Mouse (Mus musculus) lung, adult 2 months (tissue): ENCODE results near the gene Bcl2. TPM values are rescaled to one million over a fixed set of nuclear protein-coding genes. Genes with fewer than 3 reads are reported as not detected.
A peak's percentile ranks its signal among the peaks of the same experiment; 100 is the strongest.

ENCODE experiments used
- DNase-seq: peaks from one replicate; pipeline ENCODE4 v3.0.0; 2022
- H3K4me1 ChIP-seq: fragments of 200-500 bp; 2 replicates; pipeline ENCODE4 v1.6.1; 2011; ENCODE audit warnings: low read length; ENCODE audit not compliant: control insufficient read depth, insufficient read depth
- H3K4me3 ChIP-seq: fragments of 200-500 bp; replicated peaks from 2 replicates; pipeline ENCODE3; 2011; ENCODE audit warnings: low read depth, mild to moderate bottlenecking, control low read depth, low read length; ENCODE audit errors: extremely low read depth
- CTCF ChIP-seq: fragments of 200-500 bp; IDR thresholded peaks from 2 replicates; pipeline ENCODE4 v1.5.1; 2011; ENCODE audit warnings: mild to moderate bottlenecking, low read length, control low read depth; ENCODE audit not compliant: insufficient read depth
- POLR2A ChIP-seq: fragments of 200-500 bp; IDR thresholded peaks from 2 replicates; pipeline ENCODE4 v1.6.1; 2011; ENCODE audit warnings: low read depth, mild to moderate bottlenecking, control low read depth, low read length, borderline replicate concordance; ENCODE audit errors: extremely low read depth
- WGBS: fragments of 180-500 bp; shearing (Covaris S2); methylation state at CpG from one replicate; pipeline ENCODE4 v1.1.7; 2018; 5-methylcytosine and 5-hydroxymethylcytosine counted together
- polyA plus RNA-seq: library from polyadenylated mRNA; depleted of rRNA; stranded (reverse); fragments of >200 nt; gene quantifications from 2 replicates; pipeline ENCODE4 v1.2.3, GENCODE M21; 2012

Bcl2 gene
- polyA plus RNA-seq, 1 experiment = 3.8 TPM

DNA sequence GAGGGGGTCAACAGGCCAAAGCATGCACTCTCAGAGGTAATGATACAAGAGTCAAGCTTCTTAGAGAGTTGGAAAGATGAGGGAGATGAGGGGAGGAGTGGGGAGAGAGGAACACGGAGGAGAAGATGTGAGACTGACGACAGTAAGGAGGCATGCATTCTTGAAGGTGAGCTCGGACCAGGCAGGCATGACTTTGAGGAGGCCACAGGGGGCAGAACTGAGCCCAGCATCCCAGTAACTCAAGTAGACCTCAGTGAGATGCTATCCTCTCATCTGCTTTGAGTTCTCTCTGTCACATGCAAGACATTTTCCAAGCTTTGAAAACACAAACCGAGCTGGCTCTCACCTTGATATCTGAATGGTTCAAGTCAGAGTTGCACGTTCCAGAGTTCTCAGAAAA is 100.7 kb downstream of the Bcl2 start:
- no peak for DNase-seq
- no peak overlapping the region for H3K4me3 ChIP-seq
- H3K4me1 ChIP-seq = no peaks in the 10 kb centered on the region
- TF ChIP-seq CTCF (no peak), POLR2A (no peak)
- WGBS = 80% methylated on average over 5 of the region's 5 CpGs

- Histone ChIP-seq H3K4me3 (no peak overlapping the region), H3K4me1 (no peaks in the 10 kb centered on the region)
- TF ChIP-seq CTCF = no peak
- no peak for TF ChIP-seq POLR2A
- DNase-seq = no peak
- 57% methylated on average over 8 of the region's 8 CpGs for WGBS
Observed at GRCm38 (mm10) chr1:106612166-106613031, 101.7 kb downstream of the Bcl2 start.

DNA sequence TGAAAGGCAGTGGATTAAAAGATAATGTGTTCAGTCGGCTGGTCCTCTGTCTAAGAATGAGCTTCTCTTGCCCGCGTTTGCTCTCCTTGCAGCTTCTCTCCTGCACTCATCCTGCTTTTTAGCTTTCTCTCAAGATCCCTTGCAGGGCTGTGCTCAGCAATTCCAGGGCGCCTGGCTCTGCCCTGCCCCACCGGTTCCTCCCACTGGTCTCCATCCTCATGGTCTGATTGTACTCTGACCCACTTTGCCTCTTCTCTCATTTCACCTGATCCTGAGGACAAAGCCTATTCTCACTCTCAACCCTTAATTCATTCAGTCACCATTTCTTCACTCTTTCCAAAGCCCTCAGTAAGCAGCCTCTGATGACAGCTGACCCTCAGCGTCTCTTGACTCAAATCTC is 102.8 kb downstream of the Bcl2 start:
- Histone ChIP-seq H3K4me1 (no peaks in the 10 kb centered on the region), H3K4me3 (no peak overlapping the region)
- no peak for TF ChIP-seq POLR2A
- no peak for TF ChIP-seq CTCF
- no peak for DNase-seq
- WGBS = 79% methylated on average over 6 of the region's 6 CpGs

GRCm38 (mm10) chr1:106608098-106608778 is 105.8 kb downstream of the Bcl2 start:
- 79% methylated on average over 4 of the region's 4 CpGs for WGBS
- no peak for DNase-seq
- Histone ChIP-seq H3K4me3 (no peak overlapping the region), H3K4me1 (peaks cover 2% of the 10 kb centered on the region; the same call in 1 of the 2 replicates)
- TF ChIP-seq POLR2A = no peak
- no peak for TF ChIP-seq CTCF

DNA sequence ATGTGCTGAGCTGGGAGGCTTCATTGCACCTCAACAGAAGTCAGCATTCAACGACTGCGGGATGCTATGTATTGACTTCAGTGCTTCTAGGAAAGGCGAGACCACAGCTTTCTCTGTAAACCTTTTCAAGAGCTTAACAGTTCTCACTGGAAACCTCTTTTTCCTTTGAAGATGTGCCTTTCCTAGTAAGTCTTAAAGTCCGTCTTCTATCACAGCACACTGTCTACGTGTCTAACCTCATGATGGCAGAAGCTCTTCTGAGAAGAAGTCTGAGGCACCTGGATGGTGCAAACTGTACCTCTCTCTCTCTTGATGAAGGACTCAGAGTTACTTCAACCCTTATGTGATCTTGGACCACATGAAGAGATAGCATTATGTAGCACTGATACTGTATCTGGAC is 107.1 kb downstream of the Bcl2 start:
- DNase-seq = no peak
- peaks cover 7% of the 10 kb centered on the region for H3K4me1 ChIP-seq
- H3K4me3 ChIP-seq = no peak overlapping the region
- no peak for TF ChIP-seq CTCF
- no peak for TF ChIP-seq POLR2A
- 87% methylated on average over 5 of the region's 5 CpGs for WGBS

DNA sequence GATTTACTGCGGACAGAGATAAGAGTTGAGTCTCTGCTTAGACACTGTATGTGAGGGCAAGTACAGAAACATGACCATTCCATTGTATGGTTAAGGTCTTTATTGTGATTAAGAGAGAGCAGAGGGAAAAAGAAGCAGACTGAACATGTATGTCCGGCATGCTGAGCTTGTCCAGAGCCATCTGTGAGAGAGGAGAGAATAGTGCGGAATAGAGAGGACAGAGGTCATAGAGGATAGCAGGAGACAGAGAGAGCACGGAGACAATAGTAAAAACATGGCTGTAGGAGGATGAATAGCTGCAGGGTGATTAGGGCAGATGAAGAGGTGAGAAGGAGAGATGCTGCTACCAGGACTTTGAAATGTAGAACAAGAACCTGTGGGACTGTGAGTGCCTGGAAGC is 110.7 kb downstream of the Bcl2 start:
- WGBS = 54% methylated on average over 4 of the region's 4 CpGs
- H3K4me1 ChIP-seq = peaks cover 7% of the 10 kb centered on the region
- DNase-seq = no peak
- no peak overlapping the region for H3K4me3 ChIP-seq
- TF ChIP-seq CTCF = no peak

DNA sequence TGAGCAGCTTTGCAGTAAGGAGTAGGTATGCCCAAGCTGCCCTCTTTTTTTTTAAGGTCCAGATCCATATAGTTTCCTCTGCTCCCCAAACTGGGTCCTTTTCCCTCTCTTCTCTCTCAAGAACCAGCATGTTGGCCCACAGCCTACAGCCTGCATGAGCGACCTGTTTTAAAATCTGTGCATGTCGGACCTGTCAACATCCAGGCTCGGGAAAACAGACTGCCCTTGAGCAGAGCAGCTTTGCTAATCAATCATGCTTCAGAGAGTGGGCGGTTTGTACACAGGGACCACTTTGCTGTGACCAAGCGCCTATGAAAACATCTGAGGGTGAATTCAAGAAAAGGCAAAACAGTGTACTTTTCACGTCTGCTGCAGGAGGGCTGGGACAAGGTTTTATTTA is 111.1 kb downstream of the Bcl2 start:
- H3K4me1 ChIP-seq = peaks cover 7% of the 10 kb centered on the region
- 17% methylated on average over 6 of the region's 6 CpGs for WGBS
- peak overlapping the region; percentile 46 for H3K4me3 ChIP-seq
- TF ChIP-seq POLR2A = no peak
- no peak for TF ChIP-seq CTCF
- DNase-seq = no peak

DNA sequence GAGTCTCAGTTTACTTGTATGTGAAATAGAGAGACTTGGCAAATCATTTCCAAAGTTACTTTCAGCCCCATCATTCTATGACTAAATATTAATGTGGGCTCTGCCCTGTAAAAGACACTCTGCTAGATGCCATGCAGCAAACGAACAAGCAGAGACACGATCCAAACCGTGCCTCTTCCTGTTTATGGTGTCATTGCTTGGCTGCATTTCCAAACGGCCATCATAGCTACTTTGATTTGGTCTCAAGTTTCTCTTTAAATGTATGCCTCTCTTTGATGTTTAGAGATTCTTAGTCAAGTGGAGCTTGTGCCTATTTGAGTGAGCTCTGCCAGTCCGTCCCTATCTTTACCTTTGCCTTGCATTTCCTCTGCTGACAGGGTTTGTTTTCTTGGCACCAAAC is 111.5 kb downstream of the Bcl2 start:
- H3K4me1 ChIP-seq = peaks cover 7% of the 10 kb centered on the region
- TF ChIP-seq POLR2A (no peak), CTCF (no peak)
- peak; percentile 9 for DNase-seq
- WGBS = 19% methylated on average over 5 of the region's 5 CpGs
- H3K4me3 ChIP-seq = peak overlapping the region; percentile 46

DNA sequence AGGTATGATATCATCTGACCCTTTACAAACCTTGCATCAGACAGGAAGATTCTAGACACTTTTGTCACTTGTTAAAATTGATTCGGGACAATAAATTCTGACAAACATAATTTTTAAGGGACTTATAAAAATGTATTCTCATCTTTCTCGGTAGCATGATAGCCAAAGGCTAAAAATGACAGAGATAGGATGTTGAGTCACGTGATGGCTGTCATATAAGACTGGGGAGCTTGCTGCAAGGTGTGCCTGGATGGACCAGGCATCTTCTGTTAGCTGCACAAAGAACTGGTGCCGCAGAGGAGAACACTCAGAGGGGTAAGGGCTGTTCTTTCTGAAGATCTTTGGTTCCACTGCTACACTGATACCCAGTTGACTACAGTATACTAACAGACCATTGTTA is 112.8 kb downstream of the Bcl2 start:
- no peak for TF ChIP-seq POLR2A
- TF ChIP-seq CTCF = no peak
- DNase-seq = no peak
- WGBS = 88% methylated on average over 4 of the region's 4 CpGs
- Histone ChIP-seq H3K4me1 (peaks cover 7% of the 10 kb centered on the region), H3K4me3 (no peak overlapping the region)

DNA sequence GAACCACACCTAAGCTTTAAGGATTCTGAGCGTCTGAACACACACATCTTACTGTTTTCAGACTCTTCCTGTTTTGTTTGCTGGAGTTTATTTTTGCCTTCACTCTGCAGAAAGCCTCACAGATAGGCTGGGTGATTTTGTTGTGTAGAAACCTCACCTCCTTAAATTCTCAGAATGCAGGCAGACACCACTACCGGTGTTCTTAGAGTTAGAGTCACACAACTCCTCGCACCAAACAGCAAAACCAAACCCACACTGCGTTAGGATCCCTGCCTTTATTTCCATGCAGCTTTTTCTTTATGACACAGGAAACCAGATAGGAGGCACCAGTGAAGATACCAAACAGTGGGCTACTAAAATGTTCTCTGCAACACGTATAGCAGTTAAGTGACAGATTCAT is 113.2 kb downstream of the Bcl2 start:
- no peak for DNase-seq
- no peak for TF ChIP-seq POLR2A
- no peak for TF ChIP-seq CTCF
- 71% methylated on average over 5 of the region's 5 CpGs for WGBS
- no peak overlapping the region for H3K4me3 ChIP-seq
- H3K4me1 ChIP-seq = peaks cover 7% of the 10 kb centered on the region
